Comparison of ENCODE assay signal across 8 mouse cellular contexts in genomic region chr2:102589977-102590376, GRCm38 (mm10). TPM values are rescaled to one million over a fixed set of nuclear protein-coding genes. Genes with fewer than 3 reads are reported as not detected.
DNase-seq lines count a peak whose midpoint lies in the region; ATAC-seq and TF ChIP-seq lines count a peak whose summit lies in the region.

No protein-coding gene starts in this region.

- no peaks in the 10 kb centered on the region for H3K27me3 ChIP-seq in intestine, postnatal 0 days (replicated peaks; ENCODE audit: control insufficient read depth, insufficient read depth, low read length)
- no peaks in the 10 kb centered on the region for H3K27me3 ChIP-seq in intestine, embryonic 16.5 days (replicated peaks; ENCODE audit: control insufficient read depth, insufficient read depth, low read length)
- no peaks in the 10 kb centered on the region for H3K27me3 ChIP-seq in hindbrain, embryonic 12.5 days
- no peaks in the 10 kb centered on the region for H3K27me3 ChIP-seq in lung, postnatal 0 days (replicated peaks; ENCODE audit: insufficient read depth, low read length)

- no peak overlapping the region for H3K27ac ChIP-seq in intestine, postnatal 0 days (ENCODE audit: low read depth, low read length)
- no peak overlapping the region for H3K27ac ChIP-seq in intestine, embryonic 16.5 days (ENCODE audit: low read length)
- H3K27ac ChIP-seq in hindbrain, embryonic 12.5 days, result no peak overlapping the region
- no peak overlapping the region for H3K27ac ChIP-seq in lung, postnatal 0 days (ENCODE audit: low read length)

- no peaks in the 10 kb centered on the region for H3K9me3 ChIP-seq in intestine, postnatal 0 days (ENCODE audit: control insufficient read depth)
- no peaks in the 10 kb centered on the region for H3K9me3 ChIP-seq in intestine, embryonic 16.5 days (ENCODE audit: control insufficient read depth, low read length)
- H3K9me3 ChIP-seq in hindbrain, embryonic 12.5 days (replicated peaks), result no peaks in the 10 kb centered on the region
- H3K9me3 ChIP-seq in lung, postnatal 0 days (ENCODE audit: low read length), result no peaks in the 10 kb centered on the region

- 43% methylated on average over 2 of the region's 2 CpGs for WGBS in intestine, postnatal 0 days
- 47% methylated on average over 2 of the region's 2 CpGs for WGBS in intestine, embryonic 16.5 days
- WGBS in hindbrain, embryonic 12.5 days, result 42% methylated on average over 2 of the region's 2 CpGs
- WGBS in lung, postnatal 0 days, result 28% methylated on average over 2 of the region's 2 CpGs

- peak; percentile 20 for DNase-seq in Muller cell, postnatal 12 days (ENCODE audit: inconsistent ontology term)
- peak; percentile 80 for DNase-seq in embryo, embryonic 10.5 days (ENCODE audit: low spot score)
- DNase-seq in lung, postnatal 0 days (ENCODE audit: low spot score), result peak; percentile 75
- DNase-seq in right cerebral cortex, adult 2 months (ENCODE audit: low spot score in 2 of 2), result peak; percentile 65
- no peak for DNase-seq in gastrocnemius, postnatal 4 days (ENCODE audit: low spot score in 2 of 2)

- no peak overlapping the region for H3K4me3 ChIP-seq in intestine, postnatal 0 days (ENCODE audit: low read depth, low read length)
- no peak overlapping the region for H3K4me3 ChIP-seq in intestine, embryonic 16.5 days (ENCODE audit: low read length)
- no peak overlapping the region for H3K4me3 ChIP-seq in hindbrain, embryonic 12.5 days
- H3K4me3 ChIP-seq in lung, postnatal 0 days (ENCODE audit: low read depth, low read length), result no peak overlapping the region

- H3K9ac ChIP-seq in intestine, postnatal 0 days (ENCODE audit: low read depth, low read length), result no peak overlapping the region
- H3K9ac ChIP-seq in intestine, embryonic 16.5 days (ENCODE audit: low read depth, low read length), result no peak overlapping the region
- no peak overlapping the region for H3K9ac ChIP-seq in hindbrain, embryonic 12.5 days
- no peak overlapping the region for H3K9ac ChIP-seq in lung, postnatal 0 days (replicated peaks; ENCODE audit: low read depth)

- H3K36me3 ChIP-seq in intestine, postnatal 0 days (ENCODE audit: control insufficient read depth, insufficient read depth), result no peaks in the 10 kb centered on the region
- no peaks in the 10 kb centered on the region for H3K36me3 ChIP-seq in intestine, embryonic 16.5 days (ENCODE audit: control insufficient read depth, insufficient read depth, low read length)
- H3K36me3 ChIP-seq in hindbrain, embryonic 12.5 days, result no peaks in the 10 kb centered on the region
- no peaks in the 10 kb centered on the region for H3K36me3 ChIP-seq in lung, postnatal 0 days (ENCODE audit: insufficient read depth, low read length)

- no peak for ATAC-seq in intestine, postnatal 0 days
- ATAC-seq in intestine, embryonic 16.5 days, result no peak
- ATAC-seq in hindbrain, embryonic 12.5 days (ENCODE audit: low FRiP score), result peak; percentile 67; the same call in 1 of the 2 replicates
- ATAC-seq in lung, postnatal 0 days, result no peak

- no peaks in the 10 kb centered on the region for H3K4me1 ChIP-seq in intestine, postnatal 0 days (replicated peaks; ENCODE audit: control insufficient read depth, insufficient read depth, low read length)
- 0 out of 2 replicates have a peak, but pooled peaks cover 3% of the 10 kb centered on the region for H3K4me1 ChIP-seq in intestine, embryonic 16.5 days (ENCODE audit: control insufficient read depth, insufficient read depth, low read length)
- H3K4me1 ChIP-seq in hindbrain, embryonic 12.5 days, result no peaks in the 10 kb centered on the region
- H3K4me1 ChIP-seq in lung, postnatal 0 days (ENCODE audit: insufficient read depth, low read depth, low read length), result no peaks in the 10 kb centered on the region

- TF ChIP-seq EP300 in lung, postnatal 0 days (IDR thresholded peaks at IDR 0.05), result no peak

- H3K4me2 ChIP-seq in intestine, postnatal 0 days (replicated peaks; ENCODE audit: low read depth), result no peak overlapping the region
- no peak overlapping the region for H3K4me2 ChIP-seq in intestine, embryonic 16.5 days (ENCODE audit: low read depth, low read length)
- no peak overlapping the region for H3K4me2 ChIP-seq in hindbrain, embryonic 12.5 days (replicated peaks)
- H3K4me2 ChIP-seq in lung, postnatal 0 days (replicated peaks; ENCODE audit: low read depth, low read length), result no peak overlapping the region

- TF ChIP-seq CTCF in intestine, postnatal 0 days (IDR thresholded peaks at IDR 0.05; ENCODE audit: low read depth), result peak; percentile 86
- TF ChIP-seq CTCF in lung, postnatal 0 days (IDR thresholded peaks at IDR 0.05), result peak; percentile 89

RNA-seq across cellular contexts. Expression of gene Pamr1, which starts 40.2 kb away (rescaled TPM):
- polyA plus RNA-seq in intestine, postnatal 0 days (2015; fragmentation: Nextera tagmentation; extraction: Ambion mirVana), result 19.0 and 21.5 TPM in 2 replicates
- 38.1 and 39.4 TPM in 2 replicates for polyA plus RNA-seq in intestine, embryonic 16.5 days (2015; fragmentation: Nextera tagmentation; extraction: Ambion mirVana)
- 5.9 and 7.6 TPM in 2 replicates for polyA plus RNA-seq in hindbrain, embryonic 12.5 days (2016; fragmentation: Nextera tagmentation; extraction: Ambion mirVana)
- polyA plus RNA-seq in lung, postnatal 0 days (2015; fragmentation: Nextera tagmentation; extraction: Ambion mirVana), result 44.2 and 45.5 TPM in 2 replicates
- total RNA-seq in gastrocnemius, postnatal 4 days (2021), result 10 to 100 TPM; 58.4 to 62.8 TPM

Comparison
In these comparisons a context has a peak if more than half of its experiments do, and no peak if none do; other contexts are left out.
1. DNase-seq: peak in Muller cell, postnatal 12 days (single experiment), embryo, embryonic 10.5 days (single experiment), lung, postnatal 0 days (single experiment) and right cerebral cortex, adult 2 months (2 of 2); none in gastrocnemius, postnatal 4 days (0 of 2).